Mouse (Mus musculus) liver, embryonic 14.5 days (tissue): Measurements from ENCODE around the gene Sgms2.
A peak's percentile ranks its signal among the peaks of the same experiment; 100 is the strongest.

Experiments
- CTCF ChIP-seq: IDR thresholded peaks from 2 replicates; pipeline ENCODE4 v1.5.1; 2016; ENCODE audit warnings: antibody characterized with exemption, low read depth, control low read depth
- EP300 ChIP-seq: IDR thresholded peaks from 2 replicates; pipeline ENCODE4 v1.6.1; 2016; ENCODE audit warnings: antibody characterized with exemption, low read depth

- TF ChIP-seq CTCF (peak; percentile 22), EP300 (no peak)
Measured at GRCm38 (mm10) chr3:131511616-131512015, 20.4 kb upstream of the Sgms2 start.
